ENCODE assay signal across 8 mouse cellular contexts in genomic region chr2:119046649-119047611, GRCm38 (mm10). TPM values are rescaled to one million over a fixed set of nuclear protein-coding genes. Genes with fewer than 3 reads are reported as not detected.
DNase-seq lines count a peak whose midpoint lies in the region; ATAC-seq and TF ChIP-seq lines count a peak whose summit lies in the region.

TSS of gene Knl1 (plus strand) at chr2:119047119.

- peak within 1 kb of the TSS; percentile 71 for H3K9ac ChIP-seq in kidney, embryonic 15.5 days

- DNase-seq in A20 (ENCODE audit: low read depth, low spot score) (peak; percentile 96), liver (peak; percentile 93)
- DNase-seq in heart, embryonic 10.5 days (ENCODE audit: low spot score) = peak; percentile 96
- DNase-seq in spleen, postnatal 4 days (ENCODE audit: low spot score in 2 of 2) = peak; percentile 96 to 99

- H3K4me2 ChIP-seq in kidney, embryonic 15.5 days = peak within 1 kb of the TSS; percentile 59

- H3K9me3 ChIP-seq in heart, embryonic 10.5 days = no peaks in the 10 kb centered on the region
- no peaks in the 10 kb centered on the region for H3K9me3 ChIP-seq in kidney, embryonic 15.5 days (replicated peaks)

- TF ChIP-seq POLR2A in bone marrow macrophage, adult 2 months (IDR thresholded peaks at IDR 0.05; ENCODE audit: borderline replicate concordance, low read depth, low read length) = no peak
- TF ChIP-seq POLR2A in embryonic fibroblast, embryonic 13.5 days (IDR thresholded peaks at IDR 0.05; ENCODE audit: low read depth, low read length) = peak; percentile 47

- TF ChIP-seq CTCF in bone marrow macrophage, adult 2 months (IDR thresholded peaks at IDR 0.05; ENCODE audit: low read depth, low read length) = no peak
- TF ChIP-seq CTCF in embryonic fibroblast, embryonic 13.5 days (IDR thresholded peaks at IDR 0.05; ENCODE audit: borderline replicate concordance, insufficient read depth, low read length) = no peak

- peak within 1 kb of the TSS; percentile 79 for H3K4me3 ChIP-seq in bone marrow macrophage, adult 2 months (ENCODE audit: insufficient read depth, low read length)
- peak within 1 kb of the TSS; percentile 84 for H3K4me3 ChIP-seq in embryonic fibroblast, embryonic 13.5 days (ENCODE audit: insufficient read depth, low read length)
- peak within 1 kb of the TSS; percentile 90 for H3K4me3 ChIP-seq in heart, embryonic 10.5 days
- H3K4me3 ChIP-seq in kidney, embryonic 15.5 days (replicated peaks) = peak within 1 kb of the TSS; percentile 94

- WGBS in heart, embryonic 10.5 days = under 1% methylated on average over 77 of the region's 77 CpGs
- WGBS in kidney, embryonic 15.5 days = under 1% methylated on average over 77 of the region's 77 CpGs

- ATAC-seq in kidney, embryonic 15.5 days (replicated peaks; ENCODE audit: low FRiP score) = peak; percentile 97
- peak; percentile 94 for ATAC-seq in monocyte, adult 5-6 weeks (replicated peaks; ENCODE audit: insufficient number of reproducible peaks, low FRiP score, low TSS enrichment, poor library complexity, severe bottlenecking)

- H3K36me3 ChIP-seq in heart, embryonic 10.5 days = 0 out of 2 replicates have a peak, but pooled peaks cover 3% of the 10 kb centered on the region
- H3K36me3 ChIP-seq in kidney, embryonic 15.5 days = no peaks in the 10 kb centered on the region; the same call in 1 of the 2 replicates

- H3K4me1 ChIP-seq in bone marrow macrophage, adult 2 months (ENCODE audit: control insufficient read depth, insufficient read depth, low read length) = peaks cover 9% of the 10 kb centered on the region
- no peaks in the 10 kb centered on the region for H3K4me1 ChIP-seq in embryonic fibroblast, embryonic 13.5 days (ENCODE audit: control insufficient read depth, insufficient read depth, low read length)
- H3K4me1 ChIP-seq in heart, embryonic 10.5 days = peaks cover 21% of the 10 kb centered on the region
- peaks cover 14% of the 10 kb centered on the region for H3K4me1 ChIP-seq in kidney, embryonic 15.5 days

- H3K27ac ChIP-seq in bone marrow macrophage, adult 2 months (ENCODE audit: insufficient read depth, low read depth, low read length) = peak within 1 kb of the TSS; percentile 77
- H3K27ac ChIP-seq in embryonic fibroblast, embryonic 13.5 days (ENCODE audit: insufficient read depth, low read length) = peak within 1 kb of the TSS; percentile 92
- peak within 1 kb of the TSS; percentile 94 for H3K27ac ChIP-seq in heart, embryonic 10.5 days
- H3K27ac ChIP-seq in kidney, embryonic 15.5 days = peak within 1 kb of the TSS; percentile 96

- H3K27me3 ChIP-seq in heart, embryonic 10.5 days (ENCODE audit: insufficient read depth, poor library complexity, severe bottlenecking) = no peaks in the 10 kb centered on the region
- no peaks in the 10 kb centered on the region for H3K27me3 ChIP-seq in kidney, embryonic 15.5 days

RNA-seq across cellular contexts. Expression of gene Knl1, which starts in this region (rescaled TPM):
- 11.8 and 17.6 TPM in 2 replicates for polyA plus RNA-seq in bone marrow macrophage, adult 2 months (2012; ENCODE audit: insufficient read depth, insufficient read length, missing spikeins)
- polyA plus RNA-seq in embryonic fibroblast, embryonic 13.5 days (2011; ENCODE audit: insufficient read length, low read depth, missing spikeins) = 26.6 and 33.0 TPM in 2 replicates
- polyA plus RNA-seq in heart, embryonic 10.5 days (2016; fragmentation: Nextera tagmentation; extraction: Ambion mirVana) = 36.1 and 36.3 TPM in 2 replicates
- 52.4 and 53.7 TPM in 2 replicates for polyA plus RNA-seq in kidney, embryonic 15.5 days (2015; fragmentation: Nextera tagmentation; extraction: Ambion mirVana)
- total RNA-seq in monocyte, adult 5-6 weeks (2017) = 2.5 to 4.6 TPM (median 2.6 TPM) in 3 replicates

Comparison
In these comparisons a context has a peak if more than half of its experiments do, and no peak if none do; other contexts are left out.
1. Peak in every context shown above with its lines: DNase-seq, ATAC-seq, H3K4me3 ChIP-seq and H3K27ac ChIP-seq.